14 mouse cellular contexts compared by ENCODE assay signal in genomic region chr2:3128910-3129309, GRCm38 (mm10). TPM values are rescaled to one million over a fixed set of nuclear protein-coding genes. Genes with fewer than 3 reads are reported as not detected.
DNase-seq lines count a peak whose midpoint lies in the region; ATAC-seq lines count a peak whose summit lies in the region.
"Had no signal": no experiment of that assay in that cellular context is flagged by ENCODE, and none has a peak within 500 bp of the region (broad histone marks: within the 10 kb centered on the region; RNA-seq: fewer than 3 reads in every experiment).

No protein-coding gene starts in this region.

- peaks cover 5% of the 10 kb centered on the region; the same call in 1 of the 2 replicates for H3K4me1 ChIP-seq in hindbrain, embryonic 16.5 days (ENCODE audit: control insufficient read depth, insufficient read depth, low read depth, low read length)
- peaks cover 25% of the 10 kb centered on the region for H3K4me1 ChIP-seq in hindbrain, embryonic 13.5 days (replicated peaks)
- H3K4me1 ChIP-seq in stomach, embryonic 15.5 days = 0 out of 2 replicates have a peak, but pooled peaks cover 4% of the 10 kb centered on the region

- no peak overlapping the region for H3K9ac ChIP-seq in hindbrain, embryonic 16.5 days (ENCODE audit: low read depth, low read length)
- no peak overlapping the region for H3K9ac ChIP-seq in hindbrain, embryonic 13.5 days
- no peak overlapping the region for H3K9ac ChIP-seq in stomach, embryonic 15.5 days
- H3K9ac ChIP-seq: heart, embryonic 13.5 days; liver, embryonic 14.5 days had no signal

- H3K4me2 ChIP-seq in hindbrain, embryonic 16.5 days (ENCODE audit: low read length) = no peak overlapping the region
- H3K4me2 ChIP-seq in hindbrain, embryonic 13.5 days = no peak overlapping the region
- H3K4me2 ChIP-seq in stomach, embryonic 15.5 days = no peak overlapping the region
- H3K4me2 ChIP-seq: heart, embryonic 13.5 days had no signal

- no peak overlapping the region for H3K4me3 ChIP-seq in hindbrain, embryonic 16.5 days (ENCODE audit: low read length)
- no peak overlapping the region for H3K4me3 ChIP-seq in hindbrain, embryonic 13.5 days
- H3K4me3 ChIP-seq in stomach, embryonic 15.5 days (replicated peaks) = no peak overlapping the region
- H3K4me3 ChIP-seq: heart, embryonic 13.5 days; megakaryocyte, embryonic 14.5 days; myocyte had no signal

- no peaks in the 10 kb centered on the region for H3K9me3 ChIP-seq in hindbrain, embryonic 16.5 days (ENCODE audit: control insufficient read depth, low read length)
- H3K9me3 ChIP-seq in hindbrain, embryonic 13.5 days = no peaks in the 10 kb centered on the region
- H3K9me3 ChIP-seq in stomach, embryonic 15.5 days = no peaks in the 10 kb centered on the region
- H3K9me3 ChIP-seq: heart, embryonic 13.5 days; megakaryocyte, embryonic 14.5 days had no signal

- DNase-seq in adrenal gland, postnatal 10 days = peak; percentile 29
- no peak for DNase-seq in adrenal gland, postnatal 25 days
- peak; percentile 90 for DNase-seq in kidney, adult 9 months
- no peak for DNase-seq in natural killer cell, adult 2 months (ENCODE audit: low spot score in 2 of 2)
- no peak for DNase-seq in right cerebral cortex, postnatal 25 days
- DNase-seq: cerebellum, adult 2 months had no signal

- ATAC-seq in hindbrain, embryonic 16.5 days = peak; percentile 22; the same call in 1 of the 2 replicates
- no peak for ATAC-seq in hindbrain, embryonic 13.5 days (ENCODE audit: low FRiP score)
- peak; percentile 43; the same call in 1 of the 2 replicates for ATAC-seq in stomach, embryonic 15.5 days (ENCODE audit: insufficient read depth, low FRiP score, low read depth)
- ATAC-seq: inflammation-experienced regulatory T-cells, adult 6 months had no signal

- no peaks in the 10 kb centered on the region for H3K36me3 ChIP-seq in hindbrain, embryonic 16.5 days (ENCODE audit: control insufficient read depth, insufficient read depth, low read length)
- H3K36me3 ChIP-seq in hindbrain, embryonic 13.5 days = no peaks in the 10 kb centered on the region
- H3K36me3 ChIP-seq in stomach, embryonic 15.5 days = no peaks in the 10 kb centered on the region
- H3K36me3 ChIP-seq: heart, embryonic 13.5 days had no signal

- no peaks in the 10 kb centered on the region for H3K27me3 ChIP-seq in hindbrain, embryonic 16.5 days (replicated peaks; ENCODE audit: control insufficient read depth, insufficient read depth, low read length)
- no peaks in the 10 kb centered on the region for H3K27me3 ChIP-seq in hindbrain, embryonic 13.5 days
- H3K27me3 ChIP-seq in stomach, embryonic 15.5 days (replicated peaks) = no peaks in the 10 kb centered on the region
- H3K27me3 ChIP-seq: heart, embryonic 13.5 days had no signal

- H3K27ac ChIP-seq in hindbrain, embryonic 16.5 days (ENCODE audit: low read depth, low read length) = no peak overlapping the region
- no peak overlapping the region for H3K27ac ChIP-seq in hindbrain, embryonic 13.5 days
- peak overlapping the region; percentile 16; the same call in 1 of the 2 replicates for H3K27ac ChIP-seq in stomach, embryonic 15.5 days
- H3K27ac ChIP-seq: heart, embryonic 13.5 days; liver, embryonic 14.5 days had no signal

- WGBS in hindbrain, embryonic 16.5 days = 61% methylated on average over 2 of the region's 2 CpGs
- 59% methylated on average over 2 of the region's 2 CpGs for WGBS in hindbrain, embryonic 13.5 days
- 71% methylated on average over 2 of the region's 2 CpGs for WGBS in stomach, embryonic 15.5 days

RNA-seq across cellular contexts. Expression of gene Fam171a1, which starts 14.9 kb away (rescaled TPM):
- 10 to 100 TPM; 26.0 to 31.5 TPM for total RNA-seq in adrenal gland, postnatal 10 days (2021)
- 27.7 and 33.6 TPM in 2 replicates for total RNA-seq in adrenal gland, postnatal 25 days (2021)
- 37.4 and 51.0 TPM in 2 replicates for polyA plus RNA-seq in hindbrain, embryonic 16.5 days (2015; fragmentation: Nextera tagmentation; extraction: Ambion mirVana)
- polyA plus RNA-seq in hindbrain, embryonic 13.5 days (2015; fragmentation: Nextera tagmentation; extraction: Ambion mirVana) = 46.7 and 50.8 TPM in 2 replicates
- 26.7 and 29.1 TPM in 2 replicates for polyA plus RNA-seq in stomach, embryonic 15.5 days (2015; fragmentation: Nextera tagmentation; extraction: Ambion mirVana)
- polyA plus RNA-seq: inflammation-experienced regulatory T-cells, adult 6 months had no signal

Comparison
In these comparisons a context has a peak if more than half of its experiments do, and no peak if none do; other contexts are left out.
1. DNase-seq: peak in adrenal gland, postnatal 10 days (single experiment) and kidney, adult 9 months (single experiment); none in adrenal gland, postnatal 25 days (single experiment), natural killer cell, adult 2 months (0 of 2) and right cerebral cortex, postnatal 25 days (single experiment).